Mouse (Mus musculus): Measurements from ENCODE around the gene Fam187b. TPM values are rescaled to one million over a fixed set of nuclear protein-coding genes. Genes with fewer than 3 reads are reported as not detected.

The Fam187b gene
- polyA plus RNA-seq, 1 experiment from 2014 or later = 0.38 TPM

DNA sequence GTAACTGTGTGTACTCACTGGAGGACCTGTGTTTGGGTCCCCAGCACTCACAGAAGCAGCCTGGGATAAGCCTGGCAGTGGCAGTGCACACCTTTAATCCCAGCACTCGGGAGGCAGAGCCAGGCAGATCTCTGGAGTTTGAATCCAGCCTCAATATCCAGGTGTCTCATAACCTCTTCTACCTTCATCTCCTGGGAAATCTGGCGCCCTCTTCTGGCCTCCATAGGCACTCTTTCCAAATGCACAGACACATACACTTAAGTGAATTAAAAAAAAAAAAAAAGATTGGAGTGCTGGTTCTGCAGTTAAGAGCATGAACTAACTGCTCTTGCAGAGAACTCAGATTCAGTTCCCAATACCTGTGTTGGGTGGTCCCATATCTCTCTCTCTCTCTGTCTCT lies 57.1 kb downstream of the Fam187b start:
- no peak overlapping the region for H3K4me3 ChIP-seq (replicated peaks)
- H3K9ac ChIP-seq (replicated peaks) = no peak overlapping the region
- H3K4me1 ChIP-seq (replicated peaks) = no peaks in the 10 kb centered on the region
- no peaks in the 10 kb centered on the region for H3K9me3 ChIP-seq
- H3K36me3 ChIP-seq = no peaks in the 10 kb centered on the region
- H3K27ac ChIP-seq = no peak overlapping the region
- no peaks in the 10 kb centered on the region for H3K27me3 ChIP-seq
- WGBS = 67% methylated on average over 2 of the region's 2 CpGs
- no peak for ATAC-seq
- no peak overlapping the region for H3K4me2 ChIP-seq (replicated peaks)

DNA sequence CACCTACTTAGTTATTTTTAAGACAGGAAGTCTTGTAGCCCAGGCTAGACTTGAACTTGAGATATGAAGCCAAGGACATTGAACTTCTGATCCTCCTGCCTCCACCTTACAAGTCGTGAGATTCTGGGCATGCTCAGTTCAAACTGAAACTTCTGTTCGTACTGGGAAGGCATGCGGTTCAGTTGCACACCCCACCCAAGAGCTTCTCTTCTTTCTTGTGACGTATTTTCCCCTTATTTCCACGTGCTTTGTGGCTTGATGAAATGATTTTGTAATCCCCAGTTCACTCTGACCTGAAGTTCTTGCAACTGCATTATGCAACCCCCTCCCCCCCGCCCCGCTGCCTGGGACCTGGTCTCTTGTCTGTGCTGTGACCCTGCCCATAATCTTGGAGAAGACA lies 58.1 kb downstream of the Fam187b start:
- no peak for ATAC-seq
- no peak overlapping the region for H3K4me2 ChIP-seq (replicated peaks)
- H3K27ac ChIP-seq = no peak overlapping the region
- WGBS = 83% methylated on average over 7 of the region's 7 CpGs
- no peak overlapping the region for H3K9ac ChIP-seq (replicated peaks)
- no peaks in the 10 kb centered on the region for H3K4me1 ChIP-seq (replicated peaks)
- H3K36me3 ChIP-seq = no peaks in the 10 kb centered on the region
- no peaks in the 10 kb centered on the region for H3K27me3 ChIP-seq
- H3K4me3 ChIP-seq (replicated peaks) = no peak overlapping the region
- no peaks in the 10 kb centered on the region for H3K9me3 ChIP-seq

DNA sequence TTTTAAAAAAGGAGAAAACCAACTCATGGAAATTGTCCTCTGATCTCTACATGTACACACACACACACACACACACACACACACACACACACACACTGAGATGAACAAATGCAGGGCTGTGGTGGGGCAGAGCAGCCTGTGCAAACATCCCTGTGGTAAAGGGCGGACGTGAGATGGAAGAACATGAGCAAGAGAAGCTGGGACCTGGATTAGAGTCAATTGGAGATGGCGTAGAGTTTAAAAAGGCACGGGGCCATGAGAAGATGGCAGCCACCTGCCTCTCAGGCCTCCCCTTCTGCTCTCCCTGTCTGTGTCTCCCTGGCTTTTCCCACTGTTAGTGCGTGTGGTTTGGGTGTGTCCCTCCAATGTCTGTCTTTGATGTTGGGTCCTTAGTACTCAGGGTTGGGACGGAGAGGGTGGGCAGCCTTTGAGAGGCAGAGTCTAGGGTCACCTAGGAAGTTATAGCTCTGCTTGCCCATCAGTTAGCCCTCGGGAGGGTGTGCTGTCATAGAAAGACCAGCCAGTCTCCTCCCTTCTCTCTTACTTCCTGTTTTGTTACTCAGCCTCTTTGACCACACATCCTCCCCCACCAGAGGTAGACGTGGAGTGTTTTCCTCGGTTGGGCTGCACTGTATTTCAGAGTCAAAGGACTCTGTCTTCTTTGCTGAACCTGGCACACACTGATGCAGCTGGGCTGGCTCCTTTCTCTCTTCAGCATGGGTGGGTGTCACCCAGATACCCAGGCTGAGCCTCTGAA lies 60.0 kb downstream of the Fam187b start:
- WGBS = 77% methylated on average over 9 of the region's 9 CpGs
- Histone ChIP-seq H3K4me1 (replicated peaks) (no peaks in the 10 kb centered on the region), H3K9ac (replicated peaks) (no peak overlapping the region), H3K27me3 (no peaks in the 10 kb centered on the region), H3K9me3 (no peaks in the 10 kb centered on the region), H3K4me3 (replicated peaks) (no peak overlapping the region), H3K4me2 (replicated peaks) (no peak overlapping the region), H3K27ac (no peak overlapping the region), H3K36me3 (no peaks in the 10 kb centered on the region)
- no peak for ATAC-seq

DNA sequence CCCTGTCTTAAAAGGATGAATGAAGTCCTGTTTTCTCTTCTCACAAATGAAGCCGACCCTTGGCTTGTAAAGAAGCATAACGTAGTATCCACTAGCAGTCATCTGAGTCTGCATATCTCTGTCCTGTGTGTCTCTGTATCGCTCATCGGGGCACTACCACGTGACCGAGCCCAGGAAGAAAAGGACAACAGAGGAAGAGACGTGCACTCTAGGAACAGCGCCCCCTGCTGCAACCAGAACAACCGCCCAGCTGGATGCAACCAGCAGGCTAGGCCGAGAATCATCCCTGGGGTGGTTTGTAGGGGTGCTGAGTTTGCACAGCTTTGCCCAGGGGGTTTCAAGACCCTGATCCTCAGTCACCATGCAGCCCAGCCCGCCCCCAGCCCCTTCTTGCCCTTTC lies 61.2 kb downstream of the Fam187b start:
- Histone ChIP-seq H3K4me3 (replicated peaks) (no peak overlapping the region), H3K4me2 (replicated peaks) (no peak overlapping the region), H3K27me3 (peaks cover 4% of the 10 kb centered on the region), H3K9ac (replicated peaks) (no peak overlapping the region), H3K9me3 (no peaks in the 10 kb centered on the region), H3K36me3 (no peaks in the 10 kb centered on the region), H3K4me1 (replicated peaks) (no peaks in the 10 kb centered on the region), H3K27ac (no peak overlapping the region)
- no peak for ATAC-seq
- 64% methylated on average over 11 of the region's 11 CpGs for WGBS

DNA sequence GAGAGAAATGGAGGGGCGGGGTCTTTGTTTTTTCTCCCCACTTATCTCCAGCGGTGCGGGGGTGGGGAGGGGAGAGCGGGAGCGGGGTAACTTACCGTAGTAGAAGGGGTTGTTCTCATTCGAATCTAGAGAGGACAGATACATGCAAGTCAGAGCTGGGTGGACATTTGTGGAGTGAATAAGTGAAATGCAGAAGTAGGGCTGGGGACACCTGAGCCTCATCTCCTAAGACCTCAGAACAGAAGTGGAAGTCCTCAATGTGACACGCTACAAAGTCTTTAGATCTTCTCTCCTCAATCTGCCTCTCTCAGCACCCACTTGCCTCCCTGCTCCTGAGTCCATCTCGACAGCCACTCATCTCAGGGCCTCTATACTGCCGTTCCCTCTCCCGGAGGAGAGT lies 61.7 kb downstream of the Fam187b start:
- Histone ChIP-seq H3K27ac (no peak overlapping the region), H3K9me3 (no peaks in the 10 kb centered on the region), H3K27me3 (peaks cover 7% of the 10 kb centered on the region), H3K4me2 (replicated peaks) (no peak overlapping the region), H3K9ac (replicated peaks) (no peak overlapping the region), H3K4me3 (replicated peaks) (no peak overlapping the region), H3K4me1 (replicated peaks) (no peaks in the 10 kb centered on the region), H3K36me3 (no peaks in the 10 kb centered on the region)
- WGBS = 84% methylated on average over 11 of the region's 11 CpGs
- ATAC-seq = no peak

DNA sequence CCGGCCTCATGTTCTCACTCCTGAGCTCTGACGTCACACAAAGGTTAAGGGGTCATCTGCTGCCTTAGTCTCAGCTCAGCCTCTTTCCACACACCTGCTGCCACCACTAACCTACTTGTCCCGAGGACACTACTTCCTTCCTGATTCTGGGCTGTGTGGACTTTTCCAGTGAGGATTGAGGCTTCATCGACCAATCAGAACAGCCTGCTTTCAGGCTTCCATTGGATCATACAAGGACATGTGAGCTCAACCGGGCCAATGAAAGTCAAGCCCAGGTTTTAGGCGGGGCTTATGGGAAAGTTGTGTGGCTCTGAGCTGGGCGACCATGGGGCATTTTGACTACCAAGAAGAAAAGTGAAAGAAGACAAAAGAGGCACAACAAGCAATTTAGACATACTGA lies 63.3 kb downstream of the Fam187b start:
- Histone ChIP-seq H3K4me3 (replicated peaks) (no peak overlapping the region), H3K4me1 (replicated peaks) (0 out of 2 replicates have a peak, but pooled peaks cover 2% of the 10 kb centered on the region), H3K9ac (replicated peaks) (no peak overlapping the region), H3K4me2 (replicated peaks) (no peak overlapping the region), H3K9me3 (no peaks in the 10 kb centered on the region), H3K27ac (no peak overlapping the region), H3K27me3 (peaks cover 24% of the 10 kb centered on the region), H3K36me3 (no peaks in the 10 kb centered on the region)
- WGBS = 89% methylated on average over 7 of the region's 7 CpGs
- no peak for ATAC-seq

DNA sequence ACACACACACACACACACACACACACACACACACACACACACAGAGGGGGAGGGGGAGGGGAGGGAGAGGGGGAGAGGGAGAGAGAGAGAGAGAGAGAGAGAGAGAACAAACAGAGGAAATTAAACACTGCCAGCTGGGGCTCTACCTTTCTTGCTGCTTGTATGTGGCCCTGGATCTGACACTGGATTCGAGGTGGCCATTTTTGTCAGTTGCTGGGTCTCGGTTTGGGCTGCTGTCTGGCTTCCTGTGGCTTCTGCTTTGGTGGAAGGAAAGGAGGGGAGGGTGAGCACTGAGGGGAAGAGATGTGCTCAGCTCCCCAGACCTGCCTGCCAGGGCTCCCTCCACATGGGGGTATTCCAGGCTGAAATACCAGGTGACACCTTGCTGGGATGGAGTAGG lies 64.1 kb downstream of the Fam187b start:
- no peaks in the 10 kb centered on the region for H3K36me3 ChIP-seq
- H3K9ac ChIP-seq (replicated peaks) = no peak overlapping the region
- WGBS = 59% methylated on average over 2 of the region's 2 CpGs
- H3K4me1 ChIP-seq (replicated peaks) = 0 out of 2 replicates have a peak, but pooled peaks cover 4% of the 10 kb centered on the region
- H3K4me3 ChIP-seq (replicated peaks) = no peak overlapping the region
- ATAC-seq = no peak
- no peak overlapping the region for H3K27ac ChIP-seq
- H3K4me2 ChIP-seq (replicated peaks) = no peak overlapping the region
- H3K9me3 ChIP-seq = no peaks in the 10 kb centered on the region
- peaks cover 31% of the 10 kb centered on the region for H3K27me3 ChIP-seq

DNA sequence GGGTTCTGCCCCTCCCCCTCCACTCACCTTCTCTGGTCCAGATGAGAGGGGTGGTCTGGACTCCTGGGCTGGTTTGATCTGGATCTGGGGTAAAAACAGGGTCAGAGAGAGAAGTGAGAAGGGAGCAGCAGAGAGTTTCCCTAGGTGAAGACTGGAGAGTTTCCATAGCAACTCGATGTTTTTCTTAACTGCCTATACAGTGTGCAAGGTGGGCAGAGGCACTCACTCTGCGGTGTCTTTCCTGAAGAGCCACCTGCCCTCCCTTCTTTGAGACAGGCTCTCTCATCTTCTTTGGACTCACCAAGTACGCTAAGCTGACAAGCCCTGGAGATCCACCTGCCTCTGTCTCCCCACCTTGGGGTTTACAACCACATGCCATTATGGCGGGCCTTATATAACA lies 65.4 kb downstream of the Fam187b start:
- 91% methylated on average over 4 of the region's 4 CpGs for WGBS
- no peak overlapping the region for H3K4me2 ChIP-seq (replicated peaks)
- no peak for ATAC-seq
- H3K4me1 ChIP-seq (replicated peaks) = 0 out of 2 replicates have a peak, but pooled peaks cover 4% of the 10 kb centered on the region
- no peaks in the 10 kb centered on the region for H3K36me3 ChIP-seq
- no peak overlapping the region for H3K4me3 ChIP-seq (replicated peaks)
- peaks cover 45% of the 10 kb centered on the region for H3K27me3 ChIP-seq
- H3K9ac ChIP-seq (replicated peaks) = no peak overlapping the region
- H3K9me3 ChIP-seq = no peaks in the 10 kb centered on the region
- H3K27ac ChIP-seq = no peak overlapping the region

Other genes with a start within 250 kb of the Fam187b start
- gene Tmem147, start 244.2 kb upstream of the Fam187b start, polyA plus RNA-seq (2015; fragmentation: Nextera tagmentation; extraction: Ambion mirVana) = 200 and 203 TPM in 2 replicates
- gene Gapdhs, start 230.1 kb upstream of the Fam187b start, polyA plus RNA-seq (2015; fragmentation: Nextera tagmentation; extraction: Ambion mirVana) = 1.1 and 2.2 TPM in 2 replicates
- gene Sbsn, start 222.3 kb upstream of the Fam187b start, polyA plus RNA-seq (2015; fragmentation: Nextera tagmentation; extraction: Ambion mirVana) = 2.3 TPM in 2 replicates
- gene Dmkn, start 210.0 kb upstream of the Fam187b start, polyA plus RNA-seq (2015; fragmentation: Nextera tagmentation; extraction: Ambion mirVana) = 0.27 and 0.57 TPM in 2 replicates
- gene Krtdap, start 185.9 kb upstream of the Fam187b start, polyA plus RNA-seq (2015; fragmentation: Nextera tagmentation; extraction: Ambion mirVana) = not detected in 2 replicates
- gene Ffar2, start 150.0 kb upstream of the Fam187b start, polyA plus RNA-seq (2015; fragmentation: Nextera tagmentation; extraction: Ambion mirVana) = 0.17 and 0.50 TPM in 2 replicates
- gene Ffar3, start 117.6 kb upstream of the Fam187b start, polyA plus RNA-seq (2015; fragmentation: Nextera tagmentation; extraction: Ambion mirVana) = not detected in 2 replicates
- not detected in 2 replicates for gene Ffar1, start 112.2 kb upstream of the Fam187b start, polyA plus RNA-seq (2015; fragmentation: Nextera tagmentation; extraction: Ambion mirVana)
- gene Cd22, start 93.4 kb upstream of the Fam187b start, polyA plus RNA-seq (2015; fragmentation: Nextera tagmentation; extraction: Ambion mirVana) = not detected in 2 replicates
- gene Mag, start 58.9 kb upstream of the Fam187b start, polyA plus RNA-seq (2015; fragmentation: Nextera tagmentation; extraction: Ambion mirVana) = 1.3 and 1.5 TPM in 2 replicates
- gene Hamp2, start 49.1 kb upstream of the Fam187b start, polyA plus RNA-seq (2015; fragmentation: Nextera tagmentation; extraction: Ambion mirVana) = not detected in 2 replicates
- gene Hamp, start 29.8 kb upstream of the Fam187b start, polyA plus RNA-seq (2015; fragmentation: Nextera tagmentation; extraction: Ambion mirVana) = not detected in 2 replicates
- gene Usf2, start 17.0 kb upstream of the Fam187b start, polyA plus RNA-seq (2015; fragmentation: Nextera tagmentation; extraction: Ambion mirVana) = 24.2 and 27.6 TPM in 2 replicates
- gene Lsr, start 326 bp upstream of the Fam187b start, polyA plus RNA-seq (2015; fragmentation: Nextera tagmentation; extraction: Ambion mirVana) = 13.5 and 16.1 TPM in 2 replicates
- gene Fxyd5, start 68.7 kb downstream of the Fam187b start, polyA plus RNA-seq (2015; fragmentation: Nextera tagmentation; extraction: Ambion mirVana) = 10.3 and 11.7 TPM in 2 replicates
- gene Fxyd7, start 77.7 kb downstream of the Fam187b start, polyA plus RNA-seq (2015; fragmentation: Nextera tagmentation; extraction: Ambion mirVana) = 49.2 and 50.8 TPM in 2 replicates
- gene Fxyd1, start 83.4 kb downstream of the Fam187b start, polyA plus RNA-seq (2015; fragmentation: Nextera tagmentation; extraction: Ambion mirVana) = 5.2 and 5.6 TPM in 2 replicates
- 0.16 and 0.30 TPM in 2 replicates for gene Lgi4, start 85.6 kb downstream of the Fam187b start, polyA plus RNA-seq (2015; fragmentation: Nextera tagmentation; extraction: Ambion mirVana)
- gene Fxyd3, start 102.9 kb downstream of the Fam187b start, polyA plus RNA-seq (2015; fragmentation: Nextera tagmentation; extraction: Ambion mirVana) = 0.47 TPM in 1 of 2 replicates, not detected in the other
- 0.18 and 0.59 TPM in 2 replicates for gene Hpn, start 141.5 kb downstream of the Fam187b start, polyA plus RNA-seq (2015; fragmentation: Nextera tagmentation; extraction: Ambion mirVana)
- gene Scn1b, start 153.2 kb downstream of the Fam187b start, polyA plus RNA-seq (2015; fragmentation: Nextera tagmentation; extraction: Ambion mirVana) = 1.2 and 2.7 TPM in 2 replicates
- gene Gramd1a, start 182.1 kb downstream of the Fam187b start, polyA plus RNA-seq (2015; fragmentation: Nextera tagmentation; extraction: Ambion mirVana) = 213 and 241 TPM in 2 replicates